Mouse (Mus musculus) lung, embryonic 15.5 days (tissue): ENCODE results near the gene Daxx. TPM values are rescaled to one million over a fixed set of nuclear protein-coding genes. Genes with fewer than 3 reads are reported as not detected.
"Not testable (repeated sequence)": the region's sequence is repeated elsewhere in the genome, so short reads cannot be mapped to it uniquely, and the experiment has no call there.

Experiments
- ATAC-seq: fragments of 200-750 bp; cut with Nextera tagmentation; 2 replicates; pipeline ENCODE4 v1.8.0; 2017; ENCODE audit warnings: moderate number of reproducible peaks, borderline replicate concordance; ENCODE audit not compliant: low FRiP score, low TSS enrichment; ENCODE audit errors: extremely low read depth
- H3K27ac ChIP-seq: fragments of 300-500 bp; sonication (generic); 2 replicates; pipeline ENCODE4 v1.5.1; 2015; ENCODE audit warnings: moderate library complexity, mild to moderate bottlenecking, inconsistent platforms
- H3K27me3 ChIP-seq: fragments of 300-500 bp; sonication (generic); 2 replicates; pipeline ENCODE4 v1.6.1; 2015; ENCODE audit warnings: inconsistent platforms
- H3K36me3 ChIP-seq: fragments of 300-500 bp; sonication (generic); 2 replicates; pipeline ENCODE4 v1.6.1; 2015; ENCODE audit warnings: inconsistent platforms
- H3K4me1 ChIP-seq: fragments of 300-500 bp; sonication (generic); 2 replicates; pipeline ENCODE4 v1.6.1; 2015; ENCODE audit warnings: inconsistent platforms
- H3K4me2 ChIP-seq: fragments of 300-500 bp; sonication (generic); 2 replicates; pipeline ENCODE4 v1.6.1; 2015; ENCODE audit warnings: inconsistent platforms, mild to moderate bottlenecking, moderate library complexity
- H3K4me3 ChIP-seq: fragments of 300-500 bp; sonication (generic); 2 replicates; pipeline ENCODE4 v1.5.1; 2015; ENCODE audit warnings: mild to moderate bottlenecking, inconsistent platforms
- H3K9ac ChIP-seq: fragments of 300-500 bp; sonication (generic); 2 replicates; pipeline ENCODE4 v1.6.1; 2015; ENCODE audit warnings: inconsistent platforms
- H3K9me3 ChIP-seq: fragments of 300-500 bp; sonication (generic); 2 replicates; pipeline ENCODE4 v1.6.1; 2016; ENCODE audit warnings: inconsistent platforms
- WGBS: fragments of 180-500 bp; shearing (Covaris S2); methylation state at CpG from one replicate; pipeline ENCODE4 v1.1.7; 2015; 5-methylcytosine and 5-hydroxymethylcytosine counted together
- polyA plus RNA-seq: library from polyadenylated mRNA; unstranded; fragments of >200 nt; fragmentation: Nextera tagmentation; extraction: Ambion mirVana; gene quantifications from 2 replicates; pipeline ENCODE4 v1.2.1, GENCODE M21; 2015

The Daxx gene
- polyA plus RNA-seq, 1 experiment from 2014 or later = 54.6 TPM

GRCm38 (mm10) chr17:33891892-33892291, 17.3 kb upstream of the Daxx start:
- not testable (repeated sequence) for H3K27ac ChIP-seq, H3K4me2 ChIP-seq, ATAC-seq, H3K9ac ChIP-seq, H3K4me3 ChIP-seq, H3K36me3 ChIP-seq, H3K9me3 ChIP-seq, H3K27me3 ChIP-seq
- H3K4me1 ChIP-seq = peaks cover 17% of the 10 kb centered on the region; the same call in 1 of the 2 replicates
- 69% methylated on average over 6 of the region's 6 CpGs for WGBS

GRCm38 (mm10) chr17:33892429-33892828, 16.8 kb upstream of the Daxx start:
- no peaks in the 10 kb centered on the region for H3K27me3 ChIP-seq
- H3K4me2 ChIP-seq = no peak overlapping the region
- no peak overlapping the region for H3K4me3 ChIP-seq
- no peaks in the 10 kb centered on the region for H3K9me3 ChIP-seq
- H3K4me1 ChIP-seq = peaks cover 17% of the 10 kb centered on the region; the same call in 1 of the 2 replicates
- no peak for ATAC-seq
- H3K27ac ChIP-seq = no peak overlapping the region
- no peaks in the 10 kb centered on the region for H3K36me3 ChIP-seq
- H3K9ac ChIP-seq = no peak overlapping the region
- WGBS = 27% methylated on average over 7 of the region's 7 CpGs

- not testable (repeated sequence) for H3K9ac ChIP-seq, H3K27ac ChIP-seq, H3K4me2 ChIP-seq, H3K27me3 ChIP-seq, ATAC-seq, H3K9me3 ChIP-seq, H3K4me3 ChIP-seq, H3K36me3 ChIP-seq
- WGBS = 66% methylated on average over 4 of the region's 4 CpGs
- H3K4me1 ChIP-seq = peaks cover 13% of the 10 kb centered on the region; the same call in 1 of the 2 replicates
These were observed 16.2 kb upstream of the Daxx start for GRCm38 (mm10) chr17:33893011-33893410.

GRCm38 (mm10) chr17:33897114-33897794, 12.0 kb upstream of the Daxx start:
- H3K4me3 ChIP-seq = no peak overlapping the region
- H3K4me2 ChIP-seq = no peak overlapping the region
- H3K27me3 ChIP-seq = no peaks in the 10 kb centered on the region
- no peak overlapping the region for H3K9ac ChIP-seq
- no peaks in the 10 kb centered on the region for H3K9me3 ChIP-seq
- no peaks in the 10 kb centered on the region for H3K36me3 ChIP-seq
- 38% methylated on average over 6 of the region's 6 CpGs for WGBS
- ATAC-seq = no peak
- H3K4me1 ChIP-seq = no peaks in the 10 kb centered on the region
- no peak overlapping the region for H3K27ac ChIP-seq

- H3K9ac ChIP-seq, ATAC-seq: not testable (repeated sequence)
- WGBS = 80% methylated on average over 4 of the region's 4 CpGs
These were observed 11.0 kb upstream of the Daxx start for GRCm38 (mm10) chr17:33898193-33898592.

GRCm38 (mm10) chr17:33899642-33900041, 9.6 kb upstream of the Daxx start:
- Histone ChIP-seq H3K9me3 (no peaks in the 10 kb centered on the region), H3K4me2 (no peak overlapping the region), H3K4me1 (no peaks in the 10 kb centered on the region), H3K4me3 (no peak overlapping the region), H3K27ac (no peak overlapping the region), H3K36me3 (no peaks in the 10 kb centered on the region), H3K27me3 (no peaks in the 10 kb centered on the region), H3K9ac (no peak overlapping the region)
- WGBS = 71% methylated on average over 4 of the region's 4 CpGs
- ATAC-seq = no peak

More at GRCm38 (mm10) chr17:33898193-33898592, 11.0 kb upstream of the Daxx start:
- not testable (repeated sequence) for H3K4me2 ChIP-seq, H3K4me1 ChIP-seq, H3K4me3 ChIP-seq, H3K36me3 ChIP-seq, H3K27me3 ChIP-seq, H3K9me3 ChIP-seq, H3K27ac ChIP-seq

GRCm38 (mm10) chr17:33900281-33900988, 8.8 kb upstream of the Daxx start:
- H3K36me3 ChIP-seq = no peaks in the 10 kb centered on the region
- no peak overlapping the region for H3K4me2 ChIP-seq
- ATAC-seq = no peak
- no peaks in the 10 kb centered on the region for H3K9me3 ChIP-seq
- H3K9ac ChIP-seq = no peak overlapping the region
- H3K27ac ChIP-seq = no peak overlapping the region
- H3K27me3 ChIP-seq = no peaks in the 10 kb centered on the region
- WGBS = 55% methylated on average over 7 of the region's 7 CpGs
- H3K4me1 ChIP-seq = no peaks in the 10 kb centered on the region
- no peak overlapping the region for H3K4me3 ChIP-seq

GRCm38 (mm10) chr17:33900989-33901314, 8.3 kb upstream of the Daxx start:
- H3K27me3 ChIP-seq = no peaks in the 10 kb centered on the region
- no peak overlapping the region for H3K9ac ChIP-seq
- H3K9me3 ChIP-seq = no peaks in the 10 kb centered on the region
- H3K4me1 ChIP-seq = no peaks in the 10 kb centered on the region
- H3K4me2 ChIP-seq = no peak overlapping the region
- no peaks in the 10 kb centered on the region for H3K36me3 ChIP-seq
- H3K4me3 ChIP-seq = no peak overlapping the region
- ATAC-seq = no peak
- WGBS = 77% methylated on average over 4 of the region's 4 CpGs
- H3K27ac ChIP-seq = no peak overlapping the region

- Histone ChIP-seq H3K4me2 (no peak overlapping the region), H3K9ac (no peak overlapping the region), H3K9me3 (no peaks in the 10 kb centered on the region), H3K4me3 (no peak overlapping the region), H3K4me1 (no peaks in the 10 kb centered on the region), H3K27ac (no peak overlapping the region), H3K36me3 (no peaks in the 10 kb centered on the region), H3K27me3 (no peaks in the 10 kb centered on the region)
- 68% methylated on average over 4 of the region's 4 CpGs for WGBS
- ATAC-seq = no peak
These were observed 7.6 kb upstream of the Daxx start for GRCm38 (mm10) chr17:33901653-33902052.

- H3K4me1 ChIP-seq = no peaks in the 10 kb centered on the region
- WGBS = 57% methylated on average over 4 of the region's 4 CpGs
- no peak overlapping the region for H3K9ac ChIP-seq
- no peak overlapping the region for H3K4me3 ChIP-seq
- no peak for ATAC-seq
- H3K4me2 ChIP-seq = no peak overlapping the region
- no peaks in the 10 kb centered on the region for H3K27me3 ChIP-seq
- no peaks in the 10 kb centered on the region for H3K36me3 ChIP-seq
- no peaks in the 10 kb centered on the region for H3K9me3 ChIP-seq
- H3K27ac ChIP-seq = no peak overlapping the region
These were observed 7.1 kb upstream of the Daxx start for GRCm38 (mm10) chr17:33902079-33902478.

- no peak for ATAC-seq
- Histone ChIP-seq H3K27ac (no peak overlapping the region), H3K4me3 (no peak overlapping the region), H3K9me3 (no peaks in the 10 kb centered on the region), H3K9ac (no peak overlapping the region), H3K4me1 (no peaks in the 10 kb centered on the region), H3K27me3 (no peaks in the 10 kb centered on the region), H3K36me3 (no peaks in the 10 kb centered on the region), H3K4me2 (no peak overlapping the region)
- WGBS = 72% methylated on average over 7 of the region's 7 CpGs
These were observed 6.7 kb upstream of the Daxx start for GRCm38 (mm10) chr17:33902491-33902890.

GRCm38 (mm10) chr17:33903911-33904651, 5.1 kb upstream of the Daxx start:
- H3K4me2 ChIP-seq, H3K9me3 ChIP-seq, H3K27ac ChIP-seq, H3K4me3 ChIP-seq, H3K4me1 ChIP-seq, H3K27me3 ChIP-seq, ATAC-seq, H3K36me3 ChIP-seq, H3K9ac ChIP-seq: not testable (repeated sequence)
- WGBS = 66% methylated on average over 6 of the region's 6 CpGs
